Mouse (Mus musculus): Measurements from ENCODE around the gene 1700003E16Rik.

Gene 1700003E16Rik

DNA sequence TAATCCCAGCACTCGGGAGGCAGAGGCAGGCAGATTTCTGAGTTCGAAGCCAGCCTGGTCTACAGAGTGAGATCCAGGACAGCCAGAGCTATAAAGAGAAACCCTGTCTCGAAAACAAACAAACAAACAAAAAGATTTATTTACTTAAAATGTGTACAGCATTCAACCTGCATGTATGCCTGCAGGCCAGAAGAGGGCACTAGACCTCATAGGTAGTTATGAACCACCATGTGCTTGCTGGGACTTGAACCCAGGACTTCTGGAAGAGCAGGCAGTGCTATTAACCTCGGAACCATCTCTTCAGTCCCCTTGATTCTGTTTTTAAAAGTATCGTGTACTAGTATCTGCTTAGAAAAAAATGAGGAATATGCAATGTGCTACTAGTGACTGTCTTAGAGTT lies 28.8 kb upstream of the 1700003E16Rik start:
- no peak for DNase-seq

DNA sequence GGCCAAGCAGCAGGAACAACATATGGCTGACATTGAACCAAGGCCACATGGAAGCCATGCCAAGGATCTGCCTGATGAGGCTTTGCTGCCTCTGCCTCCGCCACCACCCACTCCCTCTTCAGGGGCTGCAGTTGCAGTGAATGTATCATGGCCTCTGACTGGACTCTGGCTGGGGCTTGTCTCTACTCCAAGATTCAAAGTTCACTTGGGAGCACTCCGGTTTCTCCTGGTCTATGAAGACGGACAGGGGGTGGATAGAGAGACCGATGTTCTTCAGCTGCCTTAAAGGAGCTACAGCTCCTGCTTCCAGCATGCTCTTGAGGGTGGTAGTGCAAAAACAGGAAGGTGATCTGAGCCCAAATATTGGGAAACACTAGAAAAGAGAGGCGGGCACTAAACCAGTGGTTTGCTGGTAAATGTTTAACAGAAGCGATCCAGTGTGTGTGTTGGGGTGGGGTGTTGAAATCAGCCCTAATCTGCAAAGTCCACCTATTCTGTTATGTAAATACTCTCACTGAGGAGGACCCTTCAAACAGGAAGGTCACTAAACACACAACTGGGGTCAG lies 24.7 kb upstream of the 1700003E16Rik start:
- DNase-seq = no peak

DNA sequence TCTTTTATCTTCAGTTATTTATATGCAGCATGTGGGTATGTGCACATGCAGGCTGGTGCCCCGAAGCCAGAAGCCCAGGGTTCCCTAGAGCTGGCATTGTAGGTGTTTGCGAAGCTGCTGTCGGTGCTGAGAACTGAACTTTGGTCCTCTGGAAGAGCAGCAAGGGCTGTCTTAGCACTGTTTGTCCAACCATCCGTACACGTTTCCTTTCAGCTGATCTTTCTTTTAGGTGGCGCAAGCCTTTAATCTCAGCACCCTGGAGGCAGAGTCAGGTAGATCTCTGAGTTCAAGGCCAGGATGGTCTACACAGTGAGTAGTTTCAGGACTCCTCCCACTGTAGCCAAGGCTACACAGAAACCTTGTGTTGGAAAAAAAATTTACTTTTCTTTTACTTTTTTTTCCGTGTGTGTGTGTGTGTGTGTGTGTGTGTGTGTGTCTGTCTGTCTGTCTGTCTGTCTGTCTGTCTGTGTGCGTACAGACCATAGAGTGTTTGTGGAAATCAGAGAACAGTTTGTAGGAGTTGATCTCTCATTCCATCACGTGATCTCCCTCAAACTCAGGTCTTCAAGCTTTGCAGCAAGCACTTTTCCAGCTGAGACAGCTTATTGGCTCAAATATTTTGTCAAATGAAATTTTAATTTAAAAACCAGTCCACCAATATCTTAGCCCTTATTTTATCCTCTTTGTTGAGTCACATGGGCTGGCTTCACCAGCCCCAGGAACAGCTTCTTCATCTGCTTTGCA lies 23.9 kb upstream of the 1700003E16Rik start:
- no peak for DNase-seq

DNA sequence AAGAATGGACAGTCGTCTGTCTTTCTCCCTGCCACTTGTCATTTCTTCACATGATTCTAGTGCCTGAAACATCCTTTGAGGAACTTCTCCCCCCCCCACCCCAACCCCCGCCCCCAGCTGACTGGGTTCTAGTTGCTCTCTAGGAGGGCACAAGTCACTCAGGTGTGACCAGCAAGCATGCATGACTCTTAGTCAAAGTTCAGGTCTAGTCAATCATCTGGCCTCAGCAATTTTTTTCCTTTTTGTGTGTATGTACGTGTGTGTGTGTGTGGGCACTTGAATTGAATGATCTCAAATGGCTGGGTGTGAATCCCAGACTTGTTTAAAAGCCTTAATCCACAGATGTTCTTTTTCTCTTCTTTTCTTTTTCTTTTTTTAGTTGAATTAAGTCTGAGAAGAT lies 22.0 kb upstream of the 1700003E16Rik start:
- no peak for DNase-seq

DNA sequence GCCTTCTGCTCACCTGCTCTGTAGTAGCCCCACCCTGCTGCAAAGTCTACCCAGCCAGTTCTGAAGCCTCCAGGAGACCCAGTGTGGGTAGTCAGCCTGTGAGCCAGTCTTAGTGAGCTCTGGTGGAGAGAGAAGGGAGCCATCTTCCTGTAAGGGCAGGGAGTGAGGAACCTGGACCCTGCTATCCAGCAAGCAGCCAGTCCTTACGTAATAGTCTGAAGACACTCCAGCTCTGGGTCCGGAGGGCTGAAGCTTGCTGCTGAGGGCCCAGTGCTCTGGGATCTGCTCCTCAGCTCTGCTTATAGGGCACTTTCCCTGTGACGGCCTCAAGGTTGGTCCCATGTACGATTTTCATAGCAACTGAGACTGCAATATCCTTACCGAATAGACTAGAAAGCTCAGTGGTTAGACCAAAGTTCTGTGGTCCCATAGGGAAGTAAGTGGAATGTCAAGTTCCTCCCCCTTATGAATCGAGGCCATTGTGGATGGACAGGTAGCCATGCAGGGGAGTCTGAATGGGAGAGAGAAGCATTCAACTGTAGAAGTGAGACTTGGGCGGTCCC lies 21.2 kb upstream of the 1700003E16Rik start, which contains the start of gene Rtkn:
Gene Rtkn, plus strand, starts transcription at position 513 of the 563 bp plus-strand sequence.
- DNase-seq = no peak

DNA sequence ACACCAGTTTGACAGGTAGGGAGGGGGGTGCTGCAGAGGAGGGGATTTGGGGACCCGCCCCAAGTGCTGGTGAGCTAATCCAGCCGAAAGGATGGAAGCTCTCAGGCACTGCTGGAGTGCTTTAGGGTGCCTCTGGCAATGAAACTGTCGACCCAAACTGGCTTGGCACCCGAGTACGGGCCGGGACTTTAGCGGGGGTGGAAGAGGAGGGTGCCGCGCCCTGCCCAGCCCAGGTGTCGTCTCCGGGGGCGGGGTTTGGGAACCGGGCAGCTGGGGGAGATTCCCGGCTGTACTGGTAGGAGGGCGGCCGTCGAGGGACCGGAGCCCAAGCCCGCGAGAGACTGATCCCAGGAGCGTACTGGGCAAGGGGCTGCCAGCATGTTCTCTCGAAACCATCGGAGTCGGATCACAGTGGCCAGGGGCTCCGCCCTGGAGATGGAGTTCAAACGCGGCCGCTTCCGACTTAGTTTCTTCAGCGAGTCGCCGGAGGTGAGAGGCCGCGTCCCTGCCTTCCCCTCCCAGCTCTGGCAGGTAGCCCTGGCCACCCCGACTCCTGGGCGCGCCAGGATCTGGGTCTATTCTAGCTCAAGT lies 20.5 kb upstream of the 1700003E16Rik start:
- DNase-seq = no peak

DNA sequence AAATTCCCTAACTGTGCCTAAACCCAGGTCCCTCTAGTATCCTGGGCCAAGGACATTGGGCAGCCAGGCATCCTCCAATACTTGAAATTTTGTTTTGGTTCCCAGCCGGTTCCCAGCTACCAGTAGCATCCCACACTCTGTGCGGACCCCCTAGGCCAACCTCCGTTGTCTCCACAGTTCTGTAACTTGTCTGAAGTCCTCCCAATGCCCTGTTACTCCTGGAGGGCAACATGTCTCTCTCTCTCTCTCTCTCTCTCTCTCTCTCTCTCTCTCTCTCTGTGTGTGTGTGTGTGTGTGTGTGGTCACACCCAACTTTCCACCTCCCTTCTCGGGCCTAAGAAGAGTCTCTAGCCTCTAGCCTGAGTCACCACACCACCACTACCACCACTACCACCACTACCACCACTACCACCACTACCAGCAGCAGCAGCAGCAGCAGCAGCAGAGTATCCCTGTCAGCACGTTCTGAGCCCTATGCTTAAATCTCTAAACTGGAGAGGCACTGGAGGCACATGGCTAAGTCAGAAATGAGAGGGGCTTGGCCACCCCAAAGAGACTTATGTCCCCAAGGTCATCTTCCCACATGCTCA lies 19.8 kb upstream of the 1700003E16Rik start:
- no peak for DNase-seq

DNA sequence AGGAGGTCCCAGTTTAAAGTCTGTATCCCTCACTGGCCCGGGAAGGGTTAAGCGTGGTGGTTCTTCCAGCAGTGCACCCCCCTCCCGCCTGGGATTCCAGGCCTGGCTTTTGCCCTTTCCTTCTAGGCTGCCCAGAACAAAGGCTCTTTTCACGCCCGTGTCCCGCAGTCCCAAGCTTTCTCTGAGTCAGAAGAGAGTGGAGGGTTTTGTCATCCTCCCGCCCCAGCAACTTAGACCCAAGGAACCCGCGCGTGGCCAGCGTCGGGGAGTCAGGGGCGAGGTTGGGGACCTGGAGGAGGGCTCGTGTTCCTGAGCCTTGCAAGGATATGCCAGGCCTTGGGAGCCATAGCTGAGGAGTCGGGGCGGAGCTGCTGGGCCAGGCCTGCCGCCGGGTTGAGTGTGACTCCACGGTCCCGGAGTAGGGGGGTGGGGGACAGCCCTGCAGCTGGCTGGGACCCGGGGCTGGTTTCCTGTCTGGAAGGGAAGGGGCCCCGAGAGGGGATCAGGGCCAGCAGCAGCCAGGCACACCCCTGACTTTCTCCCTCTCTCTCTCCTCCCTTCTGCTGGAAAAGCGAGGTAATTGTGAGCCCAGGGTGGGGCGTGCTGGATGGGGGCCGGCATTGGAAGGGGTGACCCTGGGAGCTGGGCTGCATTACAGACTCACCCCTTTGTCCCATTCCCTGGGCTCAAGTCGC lies 19.2 kb upstream of the 1700003E16Rik start:
- no peak for DNase-seq

DNA sequence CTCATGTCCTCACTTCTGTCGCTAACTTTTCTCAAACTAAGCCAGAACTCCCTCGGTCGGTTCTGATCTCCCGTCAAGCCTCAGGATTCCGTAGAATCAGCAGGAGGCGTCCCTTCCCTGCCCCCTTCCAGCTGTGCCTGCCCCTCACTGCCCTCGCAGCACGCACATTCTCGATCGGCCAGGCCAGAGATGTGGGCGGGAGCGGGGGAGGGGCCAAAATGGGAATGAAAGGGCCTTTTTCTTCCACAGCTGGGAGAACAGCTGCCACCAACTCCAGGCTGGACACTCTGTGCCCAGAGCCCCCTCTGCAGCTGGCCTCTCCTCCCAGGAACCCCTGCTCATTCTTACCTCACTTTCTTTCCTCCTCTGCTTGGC lies 18.6 kb upstream of the 1700003E16Rik start:
- peak in 1 of 2 experiments; percentile 35 for DNase-seq

DNA sequence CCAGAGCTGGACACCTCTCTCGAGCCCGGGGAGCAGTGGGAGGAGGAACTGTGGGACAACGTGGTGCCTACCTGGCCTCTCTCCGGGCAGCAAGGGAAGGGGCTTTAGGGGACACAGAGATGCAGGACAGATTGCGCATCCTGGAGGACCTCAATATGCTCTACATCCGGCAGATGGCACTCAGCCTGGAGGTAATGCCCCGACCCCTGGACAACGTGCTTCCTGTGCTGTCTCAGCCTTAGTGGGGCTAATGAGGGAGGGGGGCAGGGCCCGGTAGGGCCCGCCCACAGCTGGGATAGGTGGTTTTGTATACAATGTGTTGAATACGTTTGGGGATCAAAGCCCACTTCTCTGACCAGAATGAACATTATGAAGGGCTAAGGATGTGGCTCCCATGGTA lies 18.1 kb upstream of the 1700003E16Rik start:
- no peak for DNase-seq

DNA sequence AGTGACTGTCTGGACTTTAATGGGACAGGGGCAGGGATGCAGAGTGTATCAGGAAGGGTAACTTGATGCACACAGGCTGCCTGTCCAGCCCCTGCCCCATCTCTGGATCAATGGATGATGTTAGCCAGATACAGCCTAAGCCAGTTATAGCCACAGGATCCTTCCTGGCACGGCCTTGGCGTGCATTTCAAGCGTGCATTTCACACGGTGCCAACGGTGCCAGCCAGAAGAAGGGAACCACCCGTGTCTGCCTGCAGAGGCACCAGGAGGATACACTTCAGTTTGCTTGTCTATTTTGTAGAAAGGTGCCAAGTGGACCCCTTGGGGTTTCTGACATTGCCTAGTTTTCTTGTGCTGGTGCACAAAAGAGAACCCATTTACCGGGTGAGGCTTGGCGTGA lies 16.2 kb upstream of the 1700003E16Rik start:
- no peak for DNase-seq

DNA sequence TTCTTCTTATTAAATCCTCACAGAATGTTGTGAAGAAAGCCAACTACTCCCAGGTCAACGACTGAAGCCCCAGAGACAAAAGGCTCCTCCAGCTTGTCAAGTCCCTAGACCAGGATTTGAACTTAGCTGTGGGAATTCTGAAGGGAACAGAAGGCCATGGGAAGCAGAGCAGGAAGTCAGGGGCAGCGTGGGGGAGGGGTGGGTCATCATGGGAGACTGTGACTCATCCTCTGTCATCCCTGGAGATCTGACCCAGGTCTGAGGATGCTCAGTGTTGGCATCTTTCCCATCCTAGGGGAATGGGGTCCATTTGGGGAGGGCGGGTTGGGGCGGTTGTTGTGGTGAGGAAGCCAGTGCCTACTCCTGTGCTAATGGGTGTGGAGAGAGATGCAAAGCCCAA lies 14.6 kb upstream of the 1700003E16Rik start:
- DNase-seq = no peak

DNA sequence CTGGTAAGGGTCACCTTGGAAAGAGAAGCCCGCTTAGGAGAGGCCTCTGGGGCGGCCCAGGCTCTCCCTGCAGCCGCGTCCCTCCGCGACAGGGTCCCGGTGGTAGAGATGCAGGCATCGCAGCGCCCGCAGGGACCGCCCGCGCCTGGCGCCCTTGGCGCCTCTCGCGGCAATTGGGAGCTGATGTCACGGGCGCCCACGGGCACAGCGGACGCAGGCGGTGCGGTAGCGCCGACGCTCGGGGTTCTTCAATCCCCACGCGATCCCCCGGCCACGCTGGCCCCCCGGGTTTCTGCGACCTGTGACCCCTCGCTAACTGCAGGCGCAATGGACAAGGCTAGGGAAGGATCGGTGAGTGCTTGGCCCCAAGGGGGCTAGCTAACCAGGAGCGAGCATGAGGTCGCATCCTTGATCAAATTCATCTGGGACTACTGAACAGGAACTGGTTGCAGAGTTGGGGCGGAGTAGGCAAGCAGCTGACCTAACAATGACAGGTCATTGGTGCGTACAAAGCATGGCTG lies 13.9 kb upstream of the 1700003E16Rik start:
- DNase-seq = no peak

DNA sequence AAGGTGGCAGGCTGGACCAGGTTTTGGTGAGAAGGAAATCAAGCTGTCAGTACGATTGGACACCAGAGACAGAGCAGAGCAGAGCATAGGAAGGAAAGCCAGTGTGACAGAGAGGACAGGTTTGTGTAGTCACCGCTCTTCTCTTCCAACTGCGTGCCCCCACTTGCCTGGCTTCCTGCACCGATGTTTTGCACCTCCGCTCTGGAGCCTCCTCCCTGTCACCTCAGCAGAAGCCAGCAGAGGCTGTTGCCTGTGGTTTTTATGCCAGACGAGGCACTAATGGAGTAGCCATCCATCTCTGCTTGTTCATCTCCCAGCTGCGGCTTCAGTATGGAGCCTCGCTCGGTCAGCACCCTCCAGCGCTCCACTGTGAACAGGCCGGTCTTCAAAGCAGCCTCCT lies 13.3 kb upstream of the 1700003E16Rik start:
- DNase-seq = no peak

DNA sequence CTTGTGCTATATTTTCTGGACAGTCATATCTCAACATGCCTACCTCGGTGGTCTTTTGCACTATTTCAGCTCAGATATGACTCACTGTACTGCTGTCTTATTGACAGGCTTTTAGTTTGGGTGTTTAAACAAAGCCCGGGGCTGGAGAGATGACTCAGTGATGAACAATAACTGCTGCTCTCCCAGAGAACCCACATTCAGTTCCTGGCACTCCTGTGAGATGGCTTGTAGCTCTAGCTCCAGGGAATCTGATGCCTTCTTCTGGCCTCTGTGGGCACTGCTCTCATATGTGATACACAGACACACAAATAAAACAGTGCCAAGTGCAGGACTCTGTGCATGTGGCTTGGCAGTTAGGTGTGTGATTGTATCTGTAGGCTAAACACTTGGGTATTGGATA lies 11.0 kb upstream of the 1700003E16Rik start:
- no peak for DNase-seq

DNA sequence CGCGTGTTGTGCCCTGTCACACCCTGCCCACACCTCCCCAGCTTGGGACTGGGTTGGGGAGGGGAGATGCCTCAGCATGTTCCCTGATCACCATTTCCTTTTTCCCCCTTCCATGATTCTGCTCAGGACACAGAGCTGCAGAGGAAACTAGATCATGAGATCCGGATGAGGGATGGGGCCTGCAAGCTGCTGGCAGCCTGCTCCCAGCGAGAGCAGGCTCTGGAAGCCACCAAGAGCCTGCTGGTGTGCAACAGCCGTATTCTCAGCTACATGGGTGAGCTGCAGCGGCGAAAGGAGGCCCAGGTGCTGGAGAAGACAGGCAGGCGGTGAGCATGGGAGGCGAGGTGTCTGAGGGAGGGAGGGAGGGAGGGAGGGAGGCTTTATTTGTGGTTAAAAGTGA lies 10.4 kb upstream of the 1700003E16Rik start:
- DNase-seq = no peak

DNA sequence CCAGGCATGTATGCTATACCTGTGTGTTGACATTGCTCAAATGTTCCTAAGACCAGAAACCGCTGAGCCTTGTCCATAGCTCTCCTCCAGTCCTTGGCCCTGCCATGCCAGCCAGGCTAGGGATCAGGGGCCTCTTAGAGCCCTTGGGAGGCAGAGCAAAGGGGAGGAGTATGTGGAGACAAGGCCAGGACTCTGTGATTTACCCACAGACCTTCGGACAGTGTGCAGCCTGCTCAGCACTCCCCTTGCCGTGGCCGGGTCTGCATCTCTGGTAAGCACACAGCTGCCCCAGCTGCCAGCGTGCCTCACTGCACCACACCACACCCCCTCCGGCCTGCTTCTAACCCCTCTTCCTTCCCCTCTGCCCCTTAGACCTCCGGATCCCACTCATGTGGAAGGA lies 8.9 kb upstream of the 1700003E16Rik start:
- DNase-seq = no peak

DNA sequence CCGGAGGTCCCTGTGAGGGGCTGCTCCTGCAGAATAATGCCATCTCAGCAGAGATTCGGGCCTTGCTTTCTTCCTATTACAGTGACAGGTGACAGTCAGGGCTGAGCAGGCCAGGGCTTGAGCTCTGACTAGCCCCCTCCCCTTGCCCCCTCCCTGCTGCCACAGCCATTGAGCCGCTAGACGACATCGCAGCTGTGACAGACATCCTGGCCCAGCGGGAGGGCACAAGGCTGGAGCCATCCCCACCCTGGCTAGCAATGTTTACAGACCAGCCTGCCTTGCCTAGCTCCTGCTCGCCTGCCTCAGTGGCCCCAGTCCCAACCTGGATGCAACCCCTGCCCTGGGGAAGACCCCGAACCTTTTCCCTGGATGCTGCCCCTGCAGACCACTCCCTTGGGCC lies 4.5 kb upstream of the 1700003E16Rik start:
- no peak for DNase-seq

DNA sequence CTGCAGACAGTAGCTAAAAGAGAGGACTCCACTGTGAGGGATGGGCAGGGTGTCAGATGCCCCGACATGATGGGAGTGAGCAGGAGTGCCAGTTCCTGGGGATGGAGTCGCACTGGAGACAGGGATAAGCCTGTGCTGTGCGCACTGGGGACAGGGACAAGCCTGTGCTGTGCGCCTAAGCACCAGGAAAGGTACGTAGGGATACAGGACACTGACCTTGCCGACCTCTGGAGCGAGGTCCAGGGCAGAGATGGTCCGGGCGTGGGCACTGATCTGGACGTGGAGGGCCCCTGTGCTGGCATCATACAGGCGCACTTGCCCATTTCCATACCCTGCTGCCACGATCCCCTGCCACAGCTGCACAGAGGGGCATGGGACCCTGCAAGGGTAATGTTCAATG lies 3.2 kb upstream of the 1700003E16Rik start:
- DNase-seq = no peak

DNA sequence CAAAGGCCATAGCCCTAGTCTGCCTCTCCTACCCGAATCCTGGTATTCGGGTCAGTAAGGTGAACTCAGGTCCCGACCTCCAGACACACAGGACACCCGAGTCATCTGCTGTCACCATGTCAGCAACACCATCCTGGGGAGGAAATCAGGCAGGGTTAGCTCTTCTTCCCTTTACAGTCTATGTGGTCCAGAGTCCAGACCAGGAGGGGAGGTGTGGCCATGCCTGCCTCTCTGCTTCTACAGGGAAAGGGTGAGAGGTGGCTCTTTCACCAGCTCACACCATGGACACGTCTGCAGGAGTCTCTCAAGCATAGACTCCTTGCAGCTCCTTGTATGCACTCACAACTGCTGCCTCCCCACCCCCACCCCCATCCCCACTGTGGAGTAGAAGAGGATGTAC lies 2.7 kb upstream of the 1700003E16Rik start:
- DNase-seq = no peak

DNA sequence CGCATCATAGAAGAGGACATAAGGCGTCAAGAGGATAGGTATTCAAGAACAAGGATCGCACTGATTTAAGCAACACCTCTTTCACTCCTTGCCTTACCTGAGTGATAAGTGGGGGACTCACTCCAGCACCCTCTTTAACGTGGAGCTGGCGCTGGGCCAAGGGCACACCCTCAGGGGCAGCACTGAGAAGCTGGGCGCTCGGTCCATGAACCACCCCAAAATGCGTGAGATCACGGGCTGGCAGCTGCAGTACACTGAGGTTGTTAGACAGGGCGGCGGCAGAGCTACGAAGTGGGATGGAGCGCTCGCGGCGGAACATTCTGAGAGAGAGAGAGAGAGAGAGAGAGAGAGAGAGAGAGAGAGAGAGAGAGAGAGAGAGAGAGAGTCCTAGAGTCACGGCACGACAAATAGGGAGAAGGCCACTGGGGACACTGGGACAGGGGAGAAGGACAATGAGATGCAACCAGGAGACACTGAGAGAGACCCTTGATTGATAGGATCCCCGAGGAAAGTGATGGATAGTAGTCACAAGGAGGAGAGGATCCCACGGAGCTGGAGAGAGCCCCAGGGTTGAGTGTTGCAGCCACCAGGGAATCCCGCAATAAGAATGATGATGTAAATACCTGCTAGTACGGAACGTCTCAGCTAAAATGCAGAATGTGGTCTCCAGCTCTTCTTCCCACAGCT lies 509 bp upstream of the 1700003E16Rik start:
- DNase-seq = no peak

DNA sequence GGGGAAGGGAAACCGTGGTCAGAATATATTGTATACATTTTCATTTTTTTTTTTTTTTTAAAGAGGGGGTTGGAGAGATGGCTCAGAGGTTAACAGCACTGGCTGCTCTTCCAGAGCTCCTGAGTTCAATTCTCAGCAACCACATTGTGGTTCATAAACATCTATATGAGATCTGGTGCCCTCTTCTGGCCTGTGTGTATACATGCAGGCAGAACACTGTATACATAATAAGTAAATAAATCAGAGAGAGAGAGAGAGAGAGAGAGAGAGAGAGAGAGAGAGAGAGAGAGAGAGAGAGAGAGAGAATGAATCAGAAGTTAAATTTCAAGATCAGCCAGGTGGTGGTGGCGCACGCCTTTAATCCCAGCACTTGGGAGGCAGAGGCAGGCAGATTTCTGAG lies 3.3 kb downstream of the 1700003E16Rik start:
- DNase-seq = peak in 1 of 2 experiments; percentile 28

All from spleen, adult 18-20 months (tissue).